Mouse (Mus musculus) heart, postnatal 0 days (tissue): ENCODE data around the gene Ect2l.

ENCODE experiments used
- CTCF ChIP-seq: IDR thresholded peaks from 2 replicates; pipeline ENCODE4 v1.5.1; 2016; ENCODE audit warnings: antibody characterized with exemption, control low read depth, low read depth
- EP300 ChIP-seq: IDR thresholded peaks from 2 replicates; pipeline ENCODE4 v1.6.1; 2016; ENCODE audit warnings: antibody characterized with exemption, low read depth

GRCm38 (mm10) chr10:18219351-18219750 lies 8.7 kb upstream of the Ect2l start:
- TF ChIP-seq CTCF (no peak), EP300 (no peak)
